Mouse (Mus musculus) ovary, postnatal 14 days (tissue): ENCODE results near the gene Acad10.
"Not testable (repeated sequence)": the region's sequence is repeated elsewhere in the genome, so short reads cannot be mapped to it uniquely, and the experiment has no call there.

Experiments used
- DNase-seq: peaks from one replicate; pipeline ENCODE4 v3.0.0; 2022; ENCODE audit warnings: low spot score

Acad10 gene

DNA sequence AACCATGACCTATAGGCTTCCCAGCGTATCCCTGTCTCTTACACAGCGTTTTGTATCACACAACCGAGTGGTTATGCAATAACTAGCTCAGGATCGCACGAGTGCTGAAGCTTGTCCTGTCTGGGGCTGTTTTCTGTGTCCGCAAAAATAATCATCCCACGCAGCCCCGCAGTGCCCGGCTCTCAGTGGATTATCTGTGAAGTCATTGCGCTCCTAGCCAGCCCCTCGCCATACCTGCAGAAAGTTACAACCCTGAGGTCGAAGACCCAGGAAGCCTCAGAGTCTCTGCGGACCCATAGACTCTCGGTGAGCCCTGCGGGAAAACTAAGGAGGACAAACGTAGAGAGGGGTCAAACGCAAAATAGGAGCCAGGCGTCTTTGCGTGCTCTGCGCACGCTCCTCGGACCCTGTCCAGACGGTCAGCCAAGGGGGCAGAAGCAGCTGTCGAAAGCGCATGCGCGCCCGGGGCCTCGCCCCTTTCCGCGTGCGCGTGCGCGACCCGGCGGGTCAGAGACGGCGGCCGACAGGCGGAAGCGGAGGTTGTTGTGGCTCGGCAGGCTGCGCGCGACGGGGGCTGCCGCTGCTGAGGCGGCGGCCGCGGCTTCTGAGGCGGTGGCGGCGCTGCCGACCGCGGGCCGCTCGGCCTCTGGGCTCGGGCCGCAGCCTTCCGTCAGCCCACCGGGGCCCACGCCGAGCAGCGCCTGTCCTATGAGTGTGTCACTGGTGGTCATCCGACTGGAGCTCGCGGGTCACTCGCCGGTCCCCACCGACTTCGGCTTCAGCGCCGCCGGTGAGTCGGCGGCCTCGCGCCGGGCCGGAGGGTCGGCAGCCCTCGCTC is at the start of gene Acad10, which contains the start of gene Brap:
Acad10 (minus strand) TSS at position 456 of the 838 bp plus-strand sequence.
Brap (plus strand) TSS at position 505 of the 838 bp plus-strand sequence.
- peak; percentile 93 for DNase-seq

DNA sequence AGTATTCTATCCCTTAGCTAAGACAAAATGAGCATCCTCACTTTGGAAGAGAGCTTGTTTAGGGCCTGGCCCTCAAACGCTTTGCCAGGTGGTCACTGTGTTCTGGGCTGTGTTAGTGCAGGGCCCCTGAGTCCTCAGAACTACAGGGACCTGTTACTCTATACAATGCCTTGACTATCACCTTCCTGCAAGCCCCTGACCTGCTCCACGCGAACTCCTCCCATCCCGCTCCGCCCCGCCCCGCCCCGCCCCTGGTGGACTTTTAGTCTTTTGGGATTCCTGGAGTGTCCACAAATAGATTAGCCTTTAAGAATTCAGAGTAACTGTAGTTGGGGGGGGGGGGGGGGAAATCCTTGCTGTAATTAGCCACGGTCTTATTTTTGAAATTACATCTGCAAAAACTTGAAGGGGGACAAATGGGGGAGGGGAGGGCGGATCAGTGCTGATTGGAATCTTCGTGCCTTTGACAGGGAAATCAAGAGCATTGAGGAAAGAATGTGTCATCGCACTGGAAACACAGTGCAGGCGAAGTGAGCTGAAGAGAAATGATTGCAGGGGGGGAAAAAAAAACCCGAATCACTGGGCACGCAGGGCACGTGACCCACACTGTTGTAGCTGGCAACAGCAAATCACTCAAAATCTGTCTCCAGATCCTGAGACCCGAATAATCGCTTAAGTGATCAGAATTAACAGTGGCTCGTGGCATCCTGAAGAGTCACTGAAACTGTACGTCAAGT is 44.4 kb upstream of the Acad10 start:
- DNase-seq = no peak

DNA sequence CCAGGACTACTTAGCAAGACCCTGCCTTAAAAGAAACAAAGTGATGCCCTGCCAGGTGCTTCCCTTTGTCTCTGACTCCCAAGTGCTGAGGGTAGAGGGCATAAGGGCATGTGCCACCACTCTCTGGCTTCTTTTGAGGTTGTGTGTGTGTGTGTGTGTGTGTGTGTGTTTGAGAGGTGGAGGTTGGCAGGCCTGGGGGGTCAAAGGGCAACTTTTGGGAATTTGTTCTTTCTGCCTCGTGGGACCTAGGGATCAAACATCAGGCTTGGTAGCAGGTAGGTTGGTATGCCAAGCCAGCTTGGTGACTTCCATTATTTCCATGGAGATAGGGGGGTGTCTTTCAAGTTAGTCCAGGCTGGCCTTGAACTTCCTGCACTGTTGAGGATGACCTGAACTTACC is 43.0 kb upstream of the Acad10 start:
- DNase-seq = no peak

DNA sequence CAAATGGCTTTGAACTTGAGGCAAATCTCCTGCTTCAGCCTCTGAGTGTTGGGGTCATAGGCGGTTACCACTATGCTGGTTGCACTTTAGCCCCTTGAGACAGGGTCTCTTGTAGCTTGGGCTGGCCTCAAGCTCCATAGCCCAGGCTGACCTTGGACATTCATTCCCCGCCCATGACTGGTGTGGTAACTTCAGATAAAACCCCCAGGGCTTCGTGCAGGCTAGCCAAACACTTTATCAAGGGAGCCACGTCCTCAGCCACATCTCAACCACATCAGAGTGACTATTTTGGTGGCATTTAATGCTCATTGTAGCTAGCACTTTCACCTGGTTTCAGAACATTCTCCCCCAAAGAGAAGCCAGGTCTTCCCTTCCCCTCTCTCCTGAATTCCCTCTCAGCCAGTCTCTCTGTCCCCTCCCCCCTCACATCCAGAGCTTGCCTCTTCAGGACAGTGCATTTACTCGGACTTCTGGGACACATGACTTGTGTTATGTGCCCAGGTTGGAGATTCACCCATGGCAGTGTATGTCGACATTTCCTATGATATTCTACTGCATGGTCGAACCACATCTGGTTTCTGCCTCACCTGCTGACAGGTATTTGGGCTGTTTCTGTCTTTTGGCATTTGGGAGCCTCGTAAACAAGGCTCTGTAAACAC is 40.9 kb upstream of the Acad10 start:
- DNase-seq = no peak

DNA sequence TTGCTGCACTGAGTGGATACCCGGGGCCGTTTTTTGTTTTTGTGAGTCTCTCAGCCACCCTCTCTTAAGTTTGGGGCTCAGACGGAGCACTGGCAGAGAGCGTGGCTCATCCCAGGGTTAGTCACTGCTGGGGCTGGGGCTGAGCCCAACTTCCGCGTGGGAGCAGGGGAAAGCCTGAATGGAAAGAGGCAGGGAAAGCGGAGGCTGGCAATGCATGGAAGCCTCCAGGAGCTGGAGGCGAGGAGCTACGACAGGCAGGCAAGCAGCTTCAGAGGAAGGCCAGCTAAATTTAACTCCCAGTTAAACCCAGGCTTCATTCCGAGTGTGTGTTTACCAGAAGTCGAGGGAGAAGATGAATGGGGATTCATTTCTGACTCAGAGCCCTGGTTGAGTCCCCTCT is 40.2 kb upstream of the Acad10 start:
- no peak for DNase-seq

DNA sequence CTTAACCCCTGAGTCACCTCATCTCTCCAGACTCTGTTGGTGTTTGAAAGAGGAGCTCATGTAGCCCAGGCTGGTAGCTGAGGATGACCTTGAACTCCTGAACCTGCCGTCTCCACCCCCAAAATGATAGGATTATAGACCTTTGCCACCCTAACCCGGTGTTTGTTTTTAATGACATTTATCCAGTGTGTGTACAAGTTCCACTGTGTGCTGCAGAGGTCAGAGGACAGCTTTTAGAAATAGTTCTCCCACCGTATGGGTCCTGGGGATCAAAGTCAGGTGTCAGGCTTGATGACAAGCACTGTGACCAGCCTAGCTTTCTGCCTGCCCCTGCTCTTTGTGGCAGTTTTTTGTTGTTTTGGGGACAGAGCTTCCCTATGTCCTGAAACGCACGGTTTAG is 39.6 kb upstream of the Acad10 start:
- DNase-seq = no peak

DNA sequence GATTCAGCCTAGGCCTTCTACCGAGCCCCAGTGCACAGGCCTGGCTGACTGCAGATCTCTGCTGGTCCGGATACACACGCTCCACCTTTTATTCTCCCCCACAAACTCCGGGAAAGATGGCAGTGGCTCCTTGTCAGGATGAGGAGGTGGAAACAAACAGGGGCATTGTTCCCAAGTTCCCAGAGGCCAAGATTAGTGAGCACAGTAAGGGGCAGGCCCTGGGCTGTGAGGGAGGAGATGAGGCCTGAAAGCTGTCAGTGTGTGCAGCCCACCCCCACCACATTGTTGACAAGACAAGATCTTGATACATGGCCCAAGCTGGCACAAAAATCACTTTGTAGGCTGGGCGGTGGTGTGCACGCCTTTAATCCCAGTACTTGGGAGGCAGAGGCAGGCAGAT is 36.4 kb upstream of the Acad10 start:
- no peak for DNase-seq

DNA sequence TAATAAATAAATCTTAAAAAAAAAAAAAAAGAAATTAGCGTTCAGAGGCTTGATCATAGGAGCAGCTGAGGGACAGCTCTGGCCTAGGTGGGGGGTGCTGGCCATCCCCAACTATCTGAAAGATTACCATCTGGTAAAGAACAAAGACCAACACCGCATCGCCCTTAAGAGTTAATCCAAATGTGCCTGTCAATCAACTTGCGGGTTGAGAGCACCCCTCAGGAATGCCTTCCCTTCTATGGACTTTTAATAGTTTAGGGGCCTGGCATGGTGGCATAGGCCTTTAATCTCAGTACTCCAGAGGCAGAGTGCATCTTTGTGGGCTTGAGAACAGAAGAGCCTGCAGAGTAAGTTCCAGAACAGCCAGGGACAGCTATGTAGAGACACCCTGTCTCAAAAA is 32.6 kb upstream of the Acad10 start:
- DNase-seq = no peak

DNA sequence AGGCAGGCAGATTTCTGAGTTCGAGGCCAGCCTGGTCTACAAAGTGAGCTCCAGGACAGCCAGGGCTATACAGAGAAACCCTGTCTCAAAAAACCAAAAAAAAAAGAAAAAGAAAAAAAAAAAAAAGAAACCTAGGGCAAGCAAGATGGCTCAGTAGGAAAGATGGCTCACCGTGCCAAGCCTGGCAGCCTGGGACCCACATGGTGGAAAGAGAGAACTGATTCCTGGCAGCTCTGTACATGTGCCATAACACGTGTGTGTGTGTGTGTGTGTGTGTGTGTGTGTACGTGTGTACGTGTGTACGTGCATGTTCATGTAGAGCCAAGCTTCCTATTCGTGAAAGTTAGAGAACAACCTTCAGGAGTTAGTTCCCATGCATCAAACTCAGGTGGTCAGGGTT is 31.1 kb upstream of the Acad10 start:
- DNase-seq = not testable (repeated sequence)

DNA sequence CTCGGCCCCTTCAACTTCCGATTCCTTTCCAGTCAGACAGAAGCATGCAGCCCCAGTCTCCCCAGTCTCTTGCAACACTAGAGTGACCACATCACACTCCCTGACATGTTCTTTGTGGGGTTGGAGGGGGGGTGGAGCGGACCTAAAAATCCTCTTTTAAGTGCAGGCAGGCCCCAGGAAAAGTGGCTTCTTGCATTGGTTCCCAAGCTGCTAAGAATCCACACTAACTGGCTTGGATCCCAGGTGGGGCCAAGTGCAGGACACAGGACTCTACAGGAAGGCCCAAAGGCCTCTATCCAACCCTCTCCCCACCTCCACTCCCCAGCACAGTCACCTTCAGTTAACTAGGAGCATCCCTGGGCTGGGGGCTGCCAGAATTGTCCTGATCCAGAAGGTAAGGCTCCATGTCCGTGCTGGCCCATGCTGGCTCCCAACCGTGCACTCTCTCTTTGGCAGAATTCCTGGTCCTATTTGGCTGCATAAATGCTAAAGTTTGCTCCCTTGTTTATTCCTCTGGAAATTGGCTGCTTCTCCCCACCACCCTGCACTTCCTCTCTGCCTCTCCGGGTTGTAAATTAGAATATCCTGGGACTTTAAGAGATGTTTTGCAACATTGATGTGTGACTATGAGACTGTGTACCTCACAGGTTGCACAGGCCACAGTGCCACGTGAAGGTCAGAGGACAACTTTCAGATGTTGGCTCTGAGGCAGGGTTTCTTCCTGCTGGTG is 30.3 kb upstream of the Acad10 start:
- DNase-seq = peak; percentile 43

DNA sequence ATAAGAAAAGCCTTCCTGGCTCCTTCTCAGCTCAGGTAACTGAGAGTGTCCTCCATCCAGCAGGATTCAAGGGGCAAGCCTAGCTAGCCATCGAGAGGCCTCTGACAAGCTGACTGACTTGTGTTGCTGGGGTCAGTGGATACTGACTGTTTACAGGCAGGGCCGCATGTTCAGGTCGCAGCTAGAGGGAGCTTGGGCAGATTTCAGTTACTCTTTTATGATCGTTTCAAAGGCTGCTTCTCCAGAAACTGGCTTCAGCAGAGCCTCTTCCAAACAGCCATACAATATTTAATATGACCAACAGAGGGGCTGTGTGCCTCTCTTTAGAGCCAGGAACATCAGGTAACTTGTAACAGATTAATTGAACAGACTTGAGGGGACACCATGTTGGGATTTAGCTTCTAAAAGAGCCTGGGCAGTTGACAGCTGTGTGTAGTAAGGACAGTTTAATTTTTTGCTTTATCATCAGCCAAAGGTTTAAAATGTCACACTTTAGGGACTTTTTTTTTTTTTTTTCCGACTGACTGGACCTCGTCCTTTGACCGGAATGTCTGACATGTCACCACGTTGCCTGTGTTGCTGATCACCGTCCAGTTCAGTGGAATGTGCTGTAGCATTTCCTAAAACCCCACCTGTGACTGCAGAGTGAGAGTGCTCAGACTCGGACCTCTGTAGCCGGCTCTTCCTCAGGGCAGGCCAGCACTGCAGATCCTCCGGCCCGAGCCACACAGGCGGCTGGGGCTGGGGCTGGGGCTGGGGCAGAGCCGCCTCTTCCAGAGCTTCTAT is 26.0 kb upstream of the Acad10 start:
- no peak for DNase-seq

DNA sequence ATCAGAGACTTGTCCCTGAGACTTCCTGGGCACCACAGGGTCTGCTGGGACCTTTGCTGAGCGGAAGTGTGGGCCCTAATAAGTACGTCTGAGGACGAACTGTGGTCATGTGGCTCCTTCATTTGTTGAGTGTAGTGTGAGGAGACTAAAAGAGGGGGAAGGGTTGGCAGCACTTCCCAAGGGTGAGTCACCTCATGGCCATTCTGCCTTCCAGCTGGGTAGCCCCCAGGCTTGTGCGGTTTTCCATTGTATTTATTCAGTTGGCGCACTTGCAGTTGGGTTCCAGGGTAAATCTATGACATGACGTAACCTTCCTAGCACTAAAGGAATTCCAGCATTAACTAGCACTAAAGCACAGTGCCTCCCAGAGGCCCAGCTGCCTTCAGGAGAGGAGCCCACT is 25.2 kb upstream of the Acad10 start:
- DNase-seq = no peak

DNA sequence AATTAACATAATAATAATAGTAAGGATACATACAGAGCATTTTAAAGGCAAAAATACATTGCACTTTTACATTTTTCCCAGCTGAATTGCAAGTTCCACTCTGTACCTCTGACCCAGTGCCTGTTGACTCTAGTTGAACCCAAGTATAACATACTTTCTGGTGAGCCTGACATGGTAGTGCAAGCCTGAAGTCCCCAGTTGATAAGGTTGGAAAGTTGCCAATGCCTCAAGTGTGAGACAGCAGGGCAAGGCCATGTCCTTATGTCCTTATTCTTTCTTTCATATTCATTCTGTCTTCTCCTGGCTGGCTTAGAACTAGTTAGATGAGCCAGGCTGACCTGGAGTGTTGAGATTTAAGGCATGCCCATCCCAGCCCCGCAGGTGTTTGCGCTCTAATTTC is 21.9 kb upstream of the Acad10 start:
- no peak for DNase-seq

DNA sequence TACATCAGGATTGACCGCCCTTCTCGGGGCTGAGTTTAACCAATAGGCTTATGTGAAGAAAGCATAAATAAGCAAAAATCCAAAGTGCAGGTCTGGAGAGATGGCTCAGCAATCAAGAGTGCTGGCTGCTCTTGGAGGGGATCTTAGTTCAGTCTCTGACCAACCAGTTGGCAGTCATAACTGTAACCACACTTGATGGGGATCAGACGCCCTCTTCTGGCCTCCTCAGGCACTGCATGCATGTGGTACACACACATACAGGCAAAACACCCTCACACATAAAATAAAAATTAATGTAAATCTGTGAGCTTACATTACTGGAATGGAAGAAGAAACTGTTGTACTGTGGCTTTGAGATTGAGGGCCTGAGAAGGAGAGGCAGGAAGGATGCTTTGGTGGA is 10.1 kb upstream of the Acad10 start:
- DNase-seq = no peak

DNA sequence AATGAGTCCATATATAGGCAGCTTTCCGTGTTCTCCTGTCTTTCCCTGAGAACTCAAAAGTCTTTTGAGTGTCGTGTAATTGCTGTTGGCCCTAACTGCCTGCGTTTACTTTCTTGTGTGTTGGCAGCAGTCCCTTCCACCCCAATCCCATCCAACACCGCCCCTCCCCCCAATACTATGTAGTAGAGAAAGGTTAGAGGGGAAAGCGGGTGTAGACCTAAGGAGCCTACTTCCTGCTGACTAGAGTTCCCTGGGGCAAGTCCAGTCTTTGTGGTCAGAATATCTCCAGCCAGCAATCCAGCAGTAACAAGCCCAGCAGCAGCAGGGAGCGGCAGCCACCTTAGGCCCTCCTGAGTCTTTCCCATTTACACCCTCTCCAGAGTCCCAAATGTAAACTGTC is 8.1 kb upstream of the Acad10 start:
- DNase-seq = no peak

DNA sequence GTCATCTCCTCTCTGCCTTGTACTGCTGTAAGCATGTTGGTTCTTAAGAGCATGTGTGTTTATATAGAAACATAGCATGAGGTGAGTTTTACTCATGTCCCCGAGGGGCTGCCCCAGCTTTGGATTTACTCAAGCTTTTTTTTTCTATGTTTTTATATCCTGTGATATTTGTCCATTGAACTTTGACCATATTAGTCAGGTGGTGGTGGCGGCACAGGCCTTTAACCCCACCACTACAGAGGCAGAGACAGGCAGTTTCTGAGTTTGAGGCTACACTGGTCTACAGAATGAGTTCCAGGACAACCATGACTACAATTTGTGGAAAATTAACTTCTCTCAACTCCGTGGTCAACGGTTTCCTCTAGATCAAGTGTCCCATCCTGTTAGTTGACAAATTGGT is 6.8 kb upstream of the Acad10 start:
- no peak for DNase-seq

DNA sequence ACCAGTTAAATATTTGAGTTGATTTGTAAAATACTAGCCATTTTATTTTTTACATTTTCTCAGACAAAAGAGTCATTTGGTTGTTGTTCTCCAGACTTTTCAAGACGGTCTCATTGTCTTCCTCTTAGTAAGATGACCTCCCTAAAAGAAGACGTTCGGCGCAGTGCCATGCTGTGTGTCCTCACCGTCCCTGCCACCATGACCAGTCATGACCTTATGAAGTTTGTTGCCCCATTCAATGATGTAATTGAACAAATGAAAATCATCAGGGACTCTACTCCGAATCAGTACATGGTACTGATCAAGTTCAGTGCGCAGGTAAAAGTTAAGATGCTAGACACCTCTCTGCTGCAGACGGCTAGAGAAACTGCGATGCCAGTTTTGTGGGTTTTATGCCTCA is 4.7 kb upstream of the Acad10 start:
- no peak for DNase-seq

DNA sequence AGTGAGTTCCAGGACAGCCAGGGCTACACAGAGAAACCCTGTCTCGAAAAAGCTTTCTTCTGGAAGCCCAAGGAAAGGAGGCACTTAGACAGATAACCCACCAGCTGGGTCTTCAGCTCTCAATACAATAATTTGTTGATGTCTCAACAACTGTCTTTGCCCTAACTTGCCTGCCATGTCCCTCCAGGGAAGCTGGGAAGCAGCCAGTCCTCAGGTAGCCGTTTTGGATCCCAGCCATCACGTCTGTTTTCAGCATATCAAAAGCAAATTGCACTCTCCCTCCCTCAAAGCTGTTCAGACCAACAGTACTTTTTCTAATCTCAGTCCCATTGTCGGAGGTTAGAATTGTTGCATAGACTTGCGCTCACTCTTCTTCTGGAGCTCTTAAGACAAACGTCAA is 3.8 kb upstream of the Acad10 start:
- DNase-seq = no peak

DNA sequence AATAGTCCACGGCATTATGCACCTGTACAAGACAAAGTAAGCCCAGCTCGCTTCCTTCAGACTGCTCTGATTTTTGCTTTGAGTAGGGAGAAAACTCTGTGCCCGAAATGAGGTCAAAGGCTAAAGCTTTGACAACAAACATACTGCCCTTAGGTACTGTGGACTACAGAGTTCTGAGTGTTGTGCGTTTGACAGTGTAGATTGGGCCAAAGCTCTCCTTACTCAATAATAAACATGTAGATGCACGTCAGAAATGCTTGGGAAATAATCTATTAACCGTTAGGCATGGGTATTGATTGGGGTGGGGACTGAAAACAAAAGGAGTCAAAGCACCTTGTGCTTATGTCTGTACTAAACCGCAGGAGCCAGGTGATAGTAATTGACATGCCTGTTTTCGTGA is 3.1 kb upstream of the Acad10 start:
- DNase-seq = no peak

DNA sequence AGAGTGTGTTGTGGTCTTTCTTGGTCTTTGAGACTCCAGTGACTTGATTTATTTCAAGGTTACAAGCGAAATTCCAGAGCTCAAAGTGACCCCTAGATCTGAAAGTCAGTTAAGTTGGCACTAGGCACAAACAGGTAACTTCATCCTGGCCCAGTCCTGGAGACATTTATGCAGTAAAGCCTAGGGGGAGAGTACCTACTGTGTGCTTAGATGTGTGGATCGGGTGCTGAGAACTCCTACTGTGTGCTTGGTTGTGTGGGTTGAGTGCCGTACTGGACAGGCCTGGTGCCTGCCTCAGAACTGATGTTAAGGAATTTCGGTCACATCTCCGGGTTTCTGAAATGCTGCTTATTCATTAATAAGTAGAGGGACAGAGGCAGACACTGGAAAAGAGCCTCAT is 1.2 kb upstream of the Acad10 start:
- no peak for DNase-seq

DNA sequence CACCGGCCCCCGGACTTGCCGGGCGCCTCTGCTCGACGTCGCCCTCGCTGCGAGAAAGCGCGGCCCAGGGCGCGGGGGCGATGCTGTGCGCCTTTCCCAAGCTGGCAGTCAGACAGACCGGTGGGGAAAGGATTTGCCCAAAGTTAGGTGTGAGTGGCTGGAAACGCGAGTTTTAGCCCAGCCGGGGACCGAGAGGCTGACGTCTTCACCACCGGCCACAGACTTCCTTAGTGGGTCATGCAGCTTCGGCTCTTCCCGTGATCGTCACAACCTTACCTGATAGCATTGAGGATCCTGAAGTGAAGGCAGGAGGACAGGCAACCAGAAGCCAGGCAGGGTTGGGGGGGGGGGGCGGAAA is 562 bp upstream of the Acad10 start:
- DNase-seq = no peak

DNA sequence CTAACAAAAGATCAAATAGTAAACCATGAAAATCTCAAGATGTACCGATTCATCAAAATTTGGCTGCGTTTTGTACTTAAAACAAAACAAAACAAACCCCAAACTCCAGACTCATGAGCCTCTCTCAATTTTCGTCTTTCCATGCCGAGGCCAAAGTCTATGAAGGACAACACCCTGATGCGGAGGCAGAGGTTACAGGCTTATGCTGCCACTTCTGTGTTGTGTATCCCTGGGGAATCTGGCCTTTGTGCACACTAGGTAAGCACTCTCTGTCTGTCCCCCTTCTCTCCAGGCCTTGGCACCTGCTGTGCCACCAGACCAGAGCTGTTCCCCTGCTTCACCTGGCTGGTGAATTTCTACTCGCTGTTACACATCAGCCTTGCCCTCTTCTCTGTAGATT is 2.7 kb downstream of the Acad10 start:
- DNase-seq = not testable (repeated sequence)
